Mouse (Mus musculus) stomach, postnatal 0 days (tissue): Measurements from ENCODE around the gene Tmco4. TPM values are rescaled to one million over a fixed set of nuclear protein-coding genes. Genes with fewer than 3 reads are reported as not detected.

Experiments
- ATAC-seq: fragments of 200-750 bp; cut with Nextera tagmentation; 2 replicates; pipeline ENCODE4 v1.8.0; 2017; ENCODE audit not compliant: low FRiP score, low TSS enrichment
- DNase-seq: peaks from one replicate; pipeline ENCODE4 v3.0.0-alpha.2; 2016; ENCODE audit warnings: low spot score
- H3K27ac ChIP-seq: fragments of 300-500 bp; sonication (generic); replicated peaks from 2 replicates; pipeline ENCODE4 v1.5.1; 2014; ENCODE audit warnings: mild to moderate bottlenecking, control low read depth
- H3K27me3 ChIP-seq: fragments of 300-500 bp; sonication (generic); 2 replicates; pipeline ENCODE4 v1.6.1; 2014; ENCODE audit warnings: low read length; ENCODE audit not compliant: control insufficient read depth, insufficient read depth
- H3K36me3 ChIP-seq: fragments of 300-500 bp; sonication (generic); 2 replicates; pipeline ENCODE4 v1.6.1; 2014; ENCODE audit warnings: low read length, mixed read lengths; ENCODE audit not compliant: control insufficient read depth, insufficient read depth
- H3K4me1 ChIP-seq: fragments of 300-500 bp; sonication (generic); replicated peaks from 2 replicates; pipeline ENCODE4 v1.6.1; 2014; ENCODE audit warnings: antibody characterized with exemption; ENCODE audit not compliant: control insufficient read depth, insufficient read depth
- H3K4me2 ChIP-seq: fragments of 300-500 bp; sonication (generic); replicated peaks from 2 replicates; pipeline ENCODE4 v1.6.1; 2014; ENCODE audit warnings: low read depth, mild to moderate bottlenecking, control low read depth, moderate library complexity
- H3K4me3 ChIP-seq: fragments of 300-500 bp; sonication (generic); 2 replicates; pipeline ENCODE4 v1.5.1; 2014; ENCODE audit warnings: low read depth, low read length, control low read depth
- H3K9ac ChIP-seq: fragments of 300-500 bp; sonication (generic); 2 replicates; pipeline ENCODE4 v1.6.1; 2014; ENCODE audit warnings: mild to moderate bottlenecking, low read length, control low read depth, mixed read lengths
- H3K9me3 ChIP-seq: fragments of 300-500 bp; sonication (generic); 2 replicates; pipeline ENCODE4 v1.6.1; 2016; ENCODE audit warnings: low read length; ENCODE audit not compliant: control insufficient read depth
- CTCF ChIP-seq: IDR thresholded peaks from 2 replicates; pipeline ENCODE4 v1.5.1; 2016; ENCODE audit warnings: antibody characterized with exemption, low read depth, mild to moderate bottlenecking, moderate library complexity
- EP300 ChIP-seq: optimal IDR thresholded peaks from 2 replicates; pipeline ENCODE3; 2016; ENCODE audit warnings: antibody characterized with exemption
- WGBS: fragments of 180-500 bp; shearing (Covaris S2); extraction: QIAGEN DNeasy Blood & Tissue Kit; methylation state at CpG from one replicate; pipeline ENCODE4 v1.1.7; 2014; 5-methylcytosine and 5-hydroxymethylcytosine counted together
- polyA plus RNA-seq: library from polyadenylated mRNA; unstranded; fragments of >200 nt; fragmentation: Nextera tagmentation; extraction: Ambion mirVana; gene quantifications from 2 replicates; pipeline ENCODE4 v1.2.1, GENCODE M21; 2015

Gene Tmco4
- polyA plus RNA-seq, 1 experiment from 2014 or later = 10.8 TPM

DNA sequence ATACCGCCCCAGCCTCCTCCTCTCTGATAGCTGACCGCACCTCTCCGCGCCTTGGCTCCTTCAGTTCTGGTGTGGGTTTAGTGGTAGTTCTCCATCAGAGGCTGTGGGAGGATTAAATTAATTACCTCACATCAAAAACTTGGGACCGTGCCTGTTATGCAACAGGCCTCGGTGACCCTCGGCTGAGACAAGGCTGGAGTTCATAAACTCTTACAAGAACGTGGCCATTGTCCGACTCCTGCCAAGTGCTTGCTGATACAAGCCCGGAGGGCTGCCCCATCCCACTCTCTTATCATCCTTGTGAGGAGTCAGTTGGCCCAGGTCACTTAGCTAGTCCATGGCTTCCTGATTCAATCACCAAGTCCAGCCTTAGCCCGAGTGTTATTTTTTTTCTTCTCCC is 40.6 kb downstream of the Tmco4 start:
- H3K27ac ChIP-seq = no peak overlapping the region
- H3K27me3 ChIP-seq = no peaks in the 10 kb centered on the region
- ATAC-seq (no peak), DNase-seq (no peak)
- TF ChIP-seq CTCF = no peak
- no peak for TF ChIP-seq EP300
- 78% methylated on average over 11 of the region's 11 CpGs for WGBS
- H3K36me3 ChIP-seq = no peaks in the 10 kb centered on the region
- no peak overlapping the region for H3K4me2 ChIP-seq
- no peak overlapping the region for H3K4me3 ChIP-seq
- no peaks in the 10 kb centered on the region for H3K9me3 ChIP-seq
- H3K4me1 ChIP-seq = no peaks in the 10 kb centered on the region
- no peak overlapping the region for H3K9ac ChIP-seq

DNA sequence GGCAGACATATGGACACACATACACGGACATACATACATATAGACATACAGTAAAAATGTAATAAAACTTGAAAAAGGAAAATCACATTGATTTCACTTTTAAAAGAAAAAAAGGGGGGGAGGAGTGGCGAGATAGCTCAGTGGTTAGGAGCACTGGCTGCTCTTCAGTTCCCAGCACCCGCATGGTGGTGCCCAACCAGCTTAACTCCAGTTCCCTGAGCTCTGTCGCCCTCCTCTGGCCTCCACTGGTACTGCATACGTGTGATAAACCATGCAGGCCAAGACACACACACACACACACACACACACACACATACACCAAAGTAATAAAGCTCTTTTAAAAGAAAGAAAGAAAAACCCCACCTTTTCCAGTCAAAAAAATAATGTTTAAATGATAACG is 42.1 kb downstream of the Tmco4 start:
- Histone ChIP-seq H3K27ac (no peak overlapping the region), H3K27me3 (no peaks in the 10 kb centered on the region), H3K4me3 (no peak overlapping the region), H3K9ac (no peak overlapping the region), H3K4me2 (no peak overlapping the region), H3K9me3 (no peaks in the 10 kb centered on the region), H3K4me1 (no peaks in the 10 kb centered on the region), H3K36me3 (no peaks in the 10 kb centered on the region)
- no peak for ATAC-seq
- TF ChIP-seq CTCF (peak; percentile 62), EP300 (no peak)
- WGBS = 82% methylated on average over 6 of the region's 6 CpGs
- DNase-seq = no peak

DNA sequence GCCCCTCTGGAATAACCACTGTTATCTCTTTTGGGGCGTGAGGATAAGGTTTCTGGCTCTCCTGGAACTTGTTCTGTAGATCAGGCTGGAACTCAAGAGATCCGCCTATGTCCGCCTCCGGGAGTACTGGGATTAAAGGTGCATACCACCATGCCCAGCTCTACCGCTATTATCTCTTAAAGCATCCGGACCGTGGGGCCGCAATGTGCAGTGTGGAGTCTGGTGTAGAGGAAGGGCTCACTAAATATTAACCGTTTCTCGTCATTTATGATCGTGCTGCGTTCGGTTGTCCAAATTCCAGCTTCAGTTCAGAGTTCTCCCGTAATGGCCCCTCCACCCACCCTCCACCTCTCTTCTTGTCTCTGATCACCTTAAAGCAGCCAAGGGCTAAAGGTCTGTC is 45.7 kb downstream of the Tmco4 start:
- WGBS = 75% methylated on average over 14 of the region's 14 CpGs
- ATAC-seq (no peak), DNase-seq (no peak)
- no peaks in the 10 kb centered on the region for H3K27me3 ChIP-seq
- H3K27ac ChIP-seq = no peak overlapping the region
- H3K4me1 ChIP-seq = no peaks in the 10 kb centered on the region
- H3K36me3 ChIP-seq = no peaks in the 10 kb centered on the region
- TF ChIP-seq EP300 (no peak), CTCF (no peak)
- H3K9ac ChIP-seq = no peak overlapping the region
- no peaks in the 10 kb centered on the region for H3K9me3 ChIP-seq
- H3K4me2 ChIP-seq = no peak overlapping the region
- H3K4me3 ChIP-seq = no peak overlapping the region

GRCm38 (mm10) chr4:139018976-139019375 is 46.3 kb downstream of the Tmco4 start:
- no peak overlapping the region for H3K4me2 ChIP-seq
- WGBS = 57% methylated on average over 4 of the region's 4 CpGs
- TF ChIP-seq CTCF (no peak), EP300 (no peak)
- no peak overlapping the region for H3K27ac ChIP-seq
- DNase-seq (no peak), ATAC-seq (no peak)
- H3K4me1 ChIP-seq = no peaks in the 10 kb centered on the region
- H3K4me3 ChIP-seq = no peak overlapping the region
- H3K9me3 ChIP-seq = no peaks in the 10 kb centered on the region
- no peaks in the 10 kb centered on the region for H3K27me3 ChIP-seq
- H3K36me3 ChIP-seq = no peaks in the 10 kb centered on the region
- no peak overlapping the region for H3K9ac ChIP-seq

GRCm38 (mm10) chr4:139019413-139019812 is 46.7 kb downstream of the Tmco4 start:
- no peak overlapping the region for H3K4me3 ChIP-seq
- H3K27ac ChIP-seq = no peak overlapping the region
- no peak overlapping the region for H3K9ac ChIP-seq
- ATAC-seq = peak; percentile 61
- TF ChIP-seq CTCF (no peak), EP300 (no peak)
- WGBS = 47% methylated on average over 13 of the region's 13 CpGs
- DNase-seq = peak; percentile 48
- H3K4me1 ChIP-seq = no peaks in the 10 kb centered on the region
- no peaks in the 10 kb centered on the region for H3K36me3 ChIP-seq
- H3K4me2 ChIP-seq = no peak overlapping the region
- no peaks in the 10 kb centered on the region for H3K9me3 ChIP-seq
- no peaks in the 10 kb centered on the region for H3K27me3 ChIP-seq

GRCm38 (mm10) chr4:139020385-139020784 is 47.7 kb downstream of the Tmco4 start:
- no peak overlapping the region for H3K4me3 ChIP-seq
- no peak overlapping the region for H3K9ac ChIP-seq
- DNase-seq (peak; percentile 42), ATAC-seq (0 out of 2 replicates have a peak, but pooled peaks have one; percentile 35)
- H3K27me3 ChIP-seq = no peaks in the 10 kb centered on the region
- H3K4me2 ChIP-seq = no peak overlapping the region
- H3K36me3 ChIP-seq = no peaks in the 10 kb centered on the region
- H3K27ac ChIP-seq = no peak overlapping the region
- no peaks in the 10 kb centered on the region for H3K9me3 ChIP-seq
- no peak for TF ChIP-seq CTCF
- TF ChIP-seq EP300 = no peak
- no peaks in the 10 kb centered on the region for H3K4me1 ChIP-seq
- WGBS = 57% methylated on average over 3 of the region's 3 CpGs
